Mouse (Mus musculus): ENCODE data around the gene Gjb1. TPM values are rescaled to one million over a fixed set of nuclear protein-coding genes. Genes with fewer than 3 reads are reported as not detected.
"Not testable (repeated sequence)": the region's sequence is repeated elsewhere in the genome, so short reads cannot be mapped to it uniquely, and the experiment has no call there.

The Gjb1 gene
- polyA plus RNA-seq (2012; rRNA removed), result 0.69 TPM in 1 of 2 replicates, not detected in the other

GRCm38 (mm10) chrX:101376190-101376968 lies at the start of gene Gjb1:
Gjb1 (plus strand) TSS chrX:101376378.
- no peak for TF ChIP-seq CTCF (IDR thresholded peaks at IDR 0.05; ENCODE audit: control insufficient read depth, insufficient read depth, insufficient replicate concordance, low read depth, low read length)
- no peak for TF ChIP-seq POLR2A (IDR thresholded peaks at IDR 0.05; ENCODE audit: control insufficient read depth, low read depth, low read length)
- H3K27me3 ChIP-seq (ENCODE audit: control insufficient read depth, insufficient read depth, low read length), result no peaks in the 10 kb centered on the region
- H3K27ac ChIP-seq (ENCODE audit: control insufficient read depth, insufficient read depth, low read depth, low read length), result no peak within 1 kb of the TSS

GRCm38 (mm10) chrX:101329372-101330028 lies 46.7 kb upstream of the Gjb1 start:
- Histone ChIP-seq H3K36me3 (ENCODE audit: control insufficient read depth, insufficient read depth, low read length) (no peaks in the 10 kb centered on the region), H3K4me1 (ENCODE audit: control insufficient read depth, insufficient read depth, low read length) (no peaks in the 10 kb centered on the region), H3K27me3 (ENCODE audit: control insufficient read depth, insufficient read depth, low read length) (no peaks in the 10 kb centered on the region), H3K27ac (ENCODE audit: control insufficient read depth, insufficient read depth, low read depth, low read length) (no peak overlapping the region), H3K4me3 (ENCODE audit: control insufficient read depth, low read depth, low read length) (no peak overlapping the region)
- TF ChIP-seq POLR2A (IDR thresholded peaks at IDR 0.05; ENCODE audit: control insufficient read depth, low read depth, low read length) (no peak), CTCF (IDR thresholded peaks at IDR 0.05; ENCODE audit: control insufficient read depth, insufficient read depth, insufficient replicate concordance, low read depth, low read length) (peak; percentile 24; the same call in 1 of the 2 replicates)

More at GRCm38 (mm10) chrX:101376190-101376968, at the start of gene Gjb1:
- H3K4me3 ChIP-seq (ENCODE audit: control insufficient read depth, low read depth, low read length), result peak within 1 kb of the TSS; percentile 14; the same call in 1 of the 2 replicates
- H3K36me3 ChIP-seq (ENCODE audit: control insufficient read depth, insufficient read depth, low read length), result no peaks in the 10 kb centered on the region
- no peaks in the 10 kb centered on the region for H3K4me1 ChIP-seq (ENCODE audit: control insufficient read depth, insufficient read depth, low read length)

GRCm38 (mm10) chrX:101332031-101332374 lies 44.2 kb upstream of the Gjb1 start:
- H3K4me1 ChIP-seq (ENCODE audit: control insufficient read depth, insufficient read depth, low read length), result no peaks in the 10 kb centered on the region

GRCm38 (mm10) chrX:101332375-101333211 lies 43.6 kb upstream of the Gjb1 start:
- Histone ChIP-seq H3K27me3 (ENCODE audit: control insufficient read depth, insufficient read depth, low read length) (no peaks in the 10 kb centered on the region), H3K4me3 (ENCODE audit: control insufficient read depth, low read depth, low read length) (peak overlapping the region; percentile 79), H3K27ac (ENCODE audit: control insufficient read depth, insufficient read depth, low read depth, low read length) (peak overlapping the region; percentile 84), H3K4me1 (ENCODE audit: control insufficient read depth, insufficient read depth, low read length) (no peaks in the 10 kb centered on the region), H3K36me3 (ENCODE audit: control insufficient read depth, insufficient read depth, low read length) (no peaks in the 10 kb centered on the region)
- TF ChIP-seq CTCF (IDR thresholded peaks at IDR 0.05; ENCODE audit: control insufficient read depth, insufficient read depth, insufficient replicate concordance, low read depth, low read length) (no peak), POLR2A (IDR thresholded peaks at IDR 0.05; ENCODE audit: control insufficient read depth, low read depth, low read length) (peak; percentile 57)

More at GRCm38 (mm10) chrX:101332031-101332374, 44.2 kb upstream of the Gjb1 start:
- Histone ChIP-seq H3K36me3 (ENCODE audit: control insufficient read depth, insufficient read depth, low read length) (no peaks in the 10 kb centered on the region), H3K27me3 (ENCODE audit: control insufficient read depth, insufficient read depth, low read length) (no peaks in the 10 kb centered on the region), H3K27ac (ENCODE audit: control insufficient read depth, insufficient read depth, low read depth, low read length) (peak overlapping the region; percentile 84), H3K4me3 (ENCODE audit: control insufficient read depth, low read depth, low read length) (peak overlapping the region; percentile 79)
- TF ChIP-seq CTCF (IDR thresholded peaks at IDR 0.05; ENCODE audit: control insufficient read depth, insufficient read depth, insufficient replicate concordance, low read depth, low read length) (no peak), POLR2A (IDR thresholded peaks at IDR 0.05; ENCODE audit: control insufficient read depth, low read depth, low read length) (no peak)

- no peaks in the 10 kb centered on the region for H3K4me1 ChIP-seq (ENCODE audit: control insufficient read depth, insufficient read depth, low read length)
- H3K36me3 ChIP-seq (ENCODE audit: control insufficient read depth, insufficient read depth, low read length), result no peaks in the 10 kb centered on the region
- no peak overlapping the region for H3K27ac ChIP-seq (ENCODE audit: control insufficient read depth, insufficient read depth, low read depth, low read length)
- no peaks in the 10 kb centered on the region for H3K27me3 ChIP-seq (ENCODE audit: control insufficient read depth, insufficient read depth, low read length)
- H3K4me3 ChIP-seq (ENCODE audit: control insufficient read depth, low read depth, low read length), result no peak overlapping the region
- TF ChIP-seq POLR2A (IDR thresholded peaks at IDR 0.05; ENCODE audit: control insufficient read depth, low read depth, low read length) (no peak), CTCF (IDR thresholded peaks at IDR 0.05; ENCODE audit: control insufficient read depth, insufficient read depth, insufficient replicate concordance, low read depth, low read length) (peak; percentile 39; the same call in 1 of the 2 replicates)
Observed at GRCm38 (mm10) chrX:101334606-101335005, 41.6 kb upstream of the Gjb1 start.

DNA sequence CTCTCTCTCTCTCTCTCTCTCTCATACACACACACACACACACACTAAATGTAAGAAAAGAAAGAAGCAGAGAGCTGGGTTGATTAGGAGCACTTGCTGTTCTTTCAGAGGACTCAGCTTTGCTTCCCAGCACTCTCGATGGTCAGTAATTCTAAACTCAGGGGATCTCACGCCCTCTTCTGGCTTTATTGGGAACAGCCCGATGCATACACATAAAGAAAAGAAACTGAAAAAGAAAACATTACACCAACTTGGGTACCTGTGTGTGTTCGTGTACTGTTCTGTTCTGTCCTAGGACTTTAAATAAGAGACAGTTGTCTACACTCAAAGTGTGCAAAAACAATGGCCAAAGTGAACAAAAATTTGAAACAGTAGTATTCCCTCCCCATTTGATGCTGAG lies 37.5 kb upstream of the Gjb1 start:
- Histone ChIP-seq H3K36me3 (ENCODE audit: control insufficient read depth, insufficient read depth, low read length) (no peaks in the 10 kb centered on the region), H3K27ac (ENCODE audit: control insufficient read depth, insufficient read depth, low read depth, low read length) (no peak overlapping the region), H3K4me3 (ENCODE audit: control insufficient read depth, low read depth, low read length) (no peak overlapping the region), H3K27me3 (ENCODE audit: control insufficient read depth, insufficient read depth, low read length) (no peaks in the 10 kb centered on the region), H3K4me1 (ENCODE audit: control insufficient read depth, insufficient read depth, low read length) (no peaks in the 10 kb centered on the region)
- no peak for TF ChIP-seq CTCF (IDR thresholded peaks at IDR 0.05; ENCODE audit: control insufficient read depth, insufficient read depth, insufficient replicate concordance, low read depth, low read length)
- TF ChIP-seq POLR2A (IDR thresholded peaks at IDR 0.05; ENCODE audit: control insufficient read depth, low read depth, low read length), result no peak

GRCm38 (mm10) chrX:101342837-101343236 lies 33.3 kb upstream of the Gjb1 start:
- not testable (repeated sequence) for H3K4me1 ChIP-seq (ENCODE audit: control insufficient read depth, insufficient read depth, low read length); H3K27ac ChIP-seq (ENCODE audit: control insufficient read depth, insufficient read depth, low read depth, low read length); H3K4me3 ChIP-seq (ENCODE audit: control insufficient read depth, low read depth, low read length); H3K27me3 ChIP-seq (ENCODE audit: control insufficient read depth, insufficient read depth, low read length); H3K36me3 ChIP-seq (ENCODE audit: control insufficient read depth, insufficient read depth, low read length)

All from testis, adult 2 months (tissue).